Comparison of ENCODE assay signal across 24 mouse cellular contexts in genomic region chr10:23733679-23734078, GRCm38 (mm10).
"Had no signal": no experiment of that assay in that cellular context is flagged by ENCODE, and none has a peak within 500 bp of the region (broad histone marks: within the 10 kb centered on the region; RNA-seq: fewer than 3 reads in every experiment).

No protein-coding gene starts in this region.

- H3K4me1 ChIP-seq: kidney, embryonic 15.5 days; limb, embryonic 10.5 days; limb, embryonic 13.5 days; liver, embryonic 12.5 days; liver, embryonic 15.5 days; lung, embryonic 15.5 days; megakaryocyte, embryonic 14.5 days; neural tube, embryonic 12.5 days; neural tube, embryonic 15.5 days had no signal

- H3K4me3 ChIP-seq: kidney, embryonic 15.5 days; limb, embryonic 10.5 days; limb, embryonic 13.5 days; liver, embryonic 12.5 days; liver, embryonic 15.5 days; lung, embryonic 15.5 days; megakaryocyte, embryonic 14.5 days; neural tube, embryonic 12.5 days; neural tube, embryonic 15.5 days had no signal

- H3K27me3 ChIP-seq: kidney, embryonic 15.5 days; limb, embryonic 13.5 days; liver, embryonic 12.5 days; liver, embryonic 15.5 days; lung, embryonic 15.5 days; megakaryocyte, embryonic 14.5 days; neural tube, embryonic 12.5 days; neural tube, embryonic 15.5 days had no signal

- ATAC-seq: liver, embryonic 12.5 days had no signal

- H3K36me3 ChIP-seq: kidney, embryonic 15.5 days; limb, embryonic 10.5 days; limb, embryonic 13.5 days; liver, embryonic 12.5 days; liver, embryonic 15.5 days; lung, embryonic 15.5 days; neural tube, embryonic 12.5 days; neural tube, embryonic 15.5 days had no signal

- H3K9me3 ChIP-seq: kidney, embryonic 15.5 days; limb, embryonic 10.5 days; limb, embryonic 13.5 days; liver, embryonic 12.5 days; liver, embryonic 15.5 days; lung, embryonic 15.5 days; megakaryocyte, embryonic 14.5 days; neural tube, embryonic 12.5 days; neural tube, embryonic 15.5 days had no signal

- H3K9ac ChIP-seq: kidney, embryonic 15.5 days; limb, embryonic 13.5 days; liver, embryonic 12.5 days; liver, embryonic 15.5 days; lung, embryonic 15.5 days; neural tube, embryonic 12.5 days; neural tube, embryonic 15.5 days had no signal

- DNase-seq: kidney, adult 11 months; kidney, adult 8-10 months; kidney, postnatal 10 days; kidney, postnatal 36 days; liver; lung, adult 18-20 months; lung, postnatal 10 days; lung, postnatal 36 days; right cerebral cortex, adult 18-20 months; right cerebral cortex, postnatal 14 days; right cerebral cortex, postnatal 4 days; thymus, adult 2 months; thymus, postnatal 14 days; thymus, postnatal 4 days had no signal

- H3K4me2 ChIP-seq: kidney, embryonic 15.5 days; limb, embryonic 13.5 days; liver, embryonic 12.5 days; liver, embryonic 15.5 days; lung, embryonic 15.5 days; neural tube, embryonic 12.5 days; neural tube, embryonic 15.5 days had no signal

- H3K27ac ChIP-seq: kidney, embryonic 15.5 days; limb, embryonic 10.5 days; limb, embryonic 13.5 days; liver, embryonic 12.5 days; liver, embryonic 15.5 days; lung, embryonic 15.5 days; neural tube, embryonic 12.5 days; neural tube, embryonic 15.5 days; stomach, postnatal 0 days had no signal
